Mouse (Mus musculus): ENCODE measurements around the gene Tmc6. TPM values are rescaled to one million over a fixed set of nuclear protein-coding genes. Genes with fewer than 3 reads are reported as not detected.

Gene Tmc6
- 2.9 and 4.1 TPM in 2 replicates for total RNA-seq (2014; rRNA removed)
- polyA plus RNA-seq (2015; fragmentation: Nextera tagmentation; extraction: Ambion mirVana) = 2.3 and 3.2 TPM in 2 replicates

- peak within 1 kb of the TSS; percentile 57 for H3K4me2 ChIP-seq (ENCODE audit: low read depth)
- no peaks in the 10 kb centered on the region for H3K9me3 ChIP-seq (ENCODE audit: low read length)
- peak within 1 kb of the TSS; percentile 29; the same call in 1 of the 2 replicates for H3K9ac ChIP-seq
- no peak for TF ChIP-seq CTCF (IDR thresholded peaks at IDR 0.05; ENCODE audit: low read depth)
- no peaks in the 10 kb centered on the region for H3K36me3 ChIP-seq (ENCODE audit: insufficient read depth)
- peaks cover 7% of the 10 kb centered on the region; the same call in 1 of the 2 replicates for H3K4me1 ChIP-seq (ENCODE audit: insufficient read depth)
- H3K27ac ChIP-seq (ENCODE audit: low read depth, low read length) = no peak within 1 kb of the TSS
- DNase-seq (no peak), ATAC-seq (no peak)
- H3K4me3 ChIP-seq (ENCODE audit: low read depth, low read length) = peak within 1 kb of the TSS; percentile 27
- H3K27me3 ChIP-seq (ENCODE audit: insufficient read depth, low read length) = peaks cover 17% of the 10 kb centered on the region; the same call in 1 of the 2 replicates
- WGBS = 51% methylated on average over 24 of the region's 24 CpGs
Measured at GRCm38 (mm10) chr11:117781993-117782704, at the start of gene Tmc6, which contains the start of gene Tmc8. Tmc6 (minus strand) TSS chr11:117782198. Tmc8 (plus strand) TSS chr11:117782076.

- DNase-seq (no peak), ATAC-seq (no peak)
- 55% methylated on average over 9 of the region's 9 CpGs for WGBS
- no peak overlapping the region for H3K9ac ChIP-seq
- H3K27ac ChIP-seq (ENCODE audit: low read depth, low read length) = no peak overlapping the region
- H3K36me3 ChIP-seq (ENCODE audit: insufficient read depth) = no peaks in the 10 kb centered on the region
- TF ChIP-seq CTCF (IDR thresholded peaks at IDR 0.05; ENCODE audit: low read depth) = no peak
- H3K4me3 ChIP-seq (ENCODE audit: low read depth, low read length) = no peak overlapping the region
- H3K4me1 ChIP-seq (ENCODE audit: insufficient read depth) = peaks cover 2% of the 10 kb centered on the region; the same call in 1 of the 2 replicates
- H3K27me3 ChIP-seq (ENCODE audit: insufficient read depth, low read length) = no peaks in the 10 kb centered on the region
- H3K9me3 ChIP-seq (ENCODE audit: low read length) = no peaks in the 10 kb centered on the region
- no peak overlapping the region for H3K4me2 ChIP-seq (ENCODE audit: low read depth)
Measured at GRCm38 (mm10) chr11:117830401-117830800, 48.4 kb upstream of the Tmc6 start.

- TF ChIP-seq CTCF (IDR thresholded peaks at IDR 0.05; ENCODE audit: low read depth) = no peak
- H3K36me3 ChIP-seq (ENCODE audit: insufficient read depth) = no peaks in the 10 kb centered on the region
- H3K9me3 ChIP-seq (ENCODE audit: low read length) = no peaks in the 10 kb centered on the region
- H3K27ac ChIP-seq (ENCODE audit: low read depth, low read length) = no peak overlapping the region
- H3K4me1 ChIP-seq (ENCODE audit: insufficient read depth) = peaks cover 5% of the 10 kb centered on the region; the same call in 1 of the 2 replicates
- H3K9ac ChIP-seq = no peak overlapping the region
- 81% methylated on average over 2 of the region's 2 CpGs for WGBS
- ATAC-seq = no peak
- H3K4me3 ChIP-seq (ENCODE audit: low read depth, low read length) = no peak overlapping the region
- DNase-seq = no peak
- H3K4me2 ChIP-seq (ENCODE audit: low read depth) = no peak overlapping the region
- H3K27me3 ChIP-seq (ENCODE audit: insufficient read depth, low read length) = no peaks in the 10 kb centered on the region
Measured at GRCm38 (mm10) chr11:117829671-117830215, 47.7 kb upstream of the Tmc6 start.

GRCm38 (mm10) chr11:117828888-117829604, 47.0 kb upstream of the Tmc6 start:
- H3K4me3 ChIP-seq (ENCODE audit: low read depth, low read length) = no peak overlapping the region
- 47% methylated on average over 9 of the region's 9 CpGs for WGBS
- TF ChIP-seq CTCF (IDR thresholded peaks at IDR 0.05; ENCODE audit: low read depth) = no peak
- no peaks in the 10 kb centered on the region for H3K36me3 ChIP-seq (ENCODE audit: insufficient read depth)
- H3K4me1 ChIP-seq (ENCODE audit: insufficient read depth) = peaks cover 5% of the 10 kb centered on the region; the same call in 1 of the 2 replicates
- H3K27ac ChIP-seq (ENCODE audit: low read depth, low read length) = peak overlapping the region; percentile 35; the same call in 1 of the 2 replicates
- H3K27me3 ChIP-seq (ENCODE audit: insufficient read depth, low read length) = no peaks in the 10 kb centered on the region
- DNase-seq (no peak), ATAC-seq (no peak)
- H3K9me3 ChIP-seq (ENCODE audit: low read length) = no peaks in the 10 kb centered on the region
- no peak overlapping the region for H3K4me2 ChIP-seq (ENCODE audit: low read depth)
- no peak overlapping the region for H3K9ac ChIP-seq

- Histone ChIP-seq H3K27ac (ENCODE audit: low read depth, low read length) (no peak overlapping the region), H3K9ac (no peak overlapping the region), H3K27me3 (ENCODE audit: insufficient read depth, low read length) (no peaks in the 10 kb centered on the region), H3K9me3 (ENCODE audit: low read length) (no peaks in the 10 kb centered on the region), H3K4me1 (ENCODE audit: insufficient read depth) (peaks cover 5% of the 10 kb centered on the region; the same call in 1 of the 2 replicates), H3K4me3 (ENCODE audit: low read depth, low read length) (no peak overlapping the region), H3K36me3 (ENCODE audit: insufficient read depth) (no peaks in the 10 kb centered on the region), H3K4me2 (ENCODE audit: low read depth) (no peak overlapping the region)
- no peak for TF ChIP-seq CTCF (IDR thresholded peaks at IDR 0.05; ENCODE audit: low read depth)
- ATAC-seq = no peak
- WGBS = 76% methylated on average over 18 of the region's 18 CpGs
- no peak for DNase-seq
Measured at GRCm38 (mm10) chr11:117828149-117828887, 46.3 kb upstream of the Tmc6 start.

GRCm38 (mm10) chr11:117827386-117827785, 45.4 kb upstream of the Tmc6 start:
- Histone ChIP-seq H3K4me3 (ENCODE audit: low read depth, low read length) (no peak overlapping the region), H3K9ac (no peak overlapping the region), H3K4me1 (ENCODE audit: insufficient read depth) (peaks cover 5% of the 10 kb centered on the region; the same call in 1 of the 2 replicates), H3K27me3 (ENCODE audit: insufficient read depth, low read length) (no peaks in the 10 kb centered on the region), H3K27ac (ENCODE audit: low read depth, low read length) (no peak overlapping the region), H3K36me3 (ENCODE audit: insufficient read depth) (no peaks in the 10 kb centered on the region), H3K9me3 (ENCODE audit: low read length) (no peaks in the 10 kb centered on the region), H3K4me2 (ENCODE audit: low read depth) (no peak overlapping the region)
- DNase-seq (no peak), ATAC-seq (no peak)
- 76% methylated on average over 3 of the region's 3 CpGs for WGBS
- no peak for TF ChIP-seq CTCF (IDR thresholded peaks at IDR 0.05; ENCODE audit: low read depth)
